Mouse (Mus musculus) intestine, embryonic 14.5 days (tissue): ENCODE results near the gene Gm37240. TPM values are rescaled to one million over a fixed set of nuclear protein-coding genes. Genes with fewer than 3 reads are reported as not detected.

Experiments
- ATAC-seq: fragments of 200-750 bp; cut with Nextera tagmentation; replicated peaks from 2 replicates; pipeline ENCODE4 v1.8.0; 2017; ENCODE audit warnings: low read depth, moderate number of reproducible peaks, moderate TSS enrichment, moderate library complexity; ENCODE audit not compliant: low FRiP score, low TSS enrichment
- DNase-seq: peaks from one replicate; pipeline ENCODE4 v3.0.0-alpha.2; 2018; ENCODE audit warnings: low spot score
- H3K27ac ChIP-seq: fragments of 300-500 bp; sonication (generic); 2 replicates; pipeline ENCODE4 v1.5.1; 2014; ENCODE audit warnings: low read depth, mild to moderate bottlenecking, control low read depth
- H3K27me3 ChIP-seq: fragments of 300-500 bp; sonication (generic); replicated peaks from 2 replicates; pipeline ENCODE4 v1.6.1; 2014; ENCODE audit warnings: low read length, control low read depth; ENCODE audit not compliant: control insufficient read depth, insufficient read depth
- H3K36me3 ChIP-seq: fragments of 300-500 bp; sonication (generic); 2 replicates; pipeline ENCODE4 v1.6.1; 2014; ENCODE audit warnings: low read length, control low read depth; ENCODE audit not compliant: control insufficient read depth, insufficient read depth
- H3K4me1 ChIP-seq: fragments of 300-500 bp; sonication (generic); replicated peaks from 2 replicates; pipeline ENCODE4 v1.6.1; 2014; ENCODE audit warnings: low read length, control low read depth, mixed read lengths; ENCODE audit not compliant: control insufficient read depth, insufficient read depth
- H3K4me2 ChIP-seq: fragments of 300-500 bp; sonication (generic); 2 replicates; pipeline ENCODE4 v1.6.1; 2014; ENCODE audit warnings: low read length
- H3K4me3 ChIP-seq: fragments of 300-500 bp; sonication (generic); 2 replicates; pipeline ENCODE4 v1.5.1; 2014; ENCODE audit warnings: low read depth, low read length, control low read depth, mixed read lengths
- H3K9ac ChIP-seq: fragments of 300-500 bp; sonication (generic); 2 replicates; pipeline ENCODE4 v1.6.1; 2014; ENCODE audit warnings: mild to moderate bottlenecking, low read length
- H3K9me3 ChIP-seq: fragments of 300-500 bp; sonication (generic); 2 replicates; pipeline ENCODE4 v1.6.1; 2016; ENCODE audit warnings: low read length, control low read depth; ENCODE audit not compliant: control insufficient read depth
- WGBS: fragments of 180-500 bp; shearing (Covaris S2); extraction: QIAGEN DNeasy Blood & Tissue Kit; methylation state at CpG from one replicate; pipeline ENCODE4 v1.1.7; 2014; 5-methylcytosine and 5-hydroxymethylcytosine counted together
- polyA plus RNA-seq: library from polyadenylated mRNA; unstranded; fragments of >200 nt; fragmentation: Nextera tagmentation; extraction: Ambion mirVana; gene quantifications from 2 replicates; pipeline ENCODE4 v1.2.1, GENCODE M21; 2014

Gene Gm37240
- polyA plus RNA-seq, 1 experiment from 2014 or later: 5.3 TPM

DNA sequence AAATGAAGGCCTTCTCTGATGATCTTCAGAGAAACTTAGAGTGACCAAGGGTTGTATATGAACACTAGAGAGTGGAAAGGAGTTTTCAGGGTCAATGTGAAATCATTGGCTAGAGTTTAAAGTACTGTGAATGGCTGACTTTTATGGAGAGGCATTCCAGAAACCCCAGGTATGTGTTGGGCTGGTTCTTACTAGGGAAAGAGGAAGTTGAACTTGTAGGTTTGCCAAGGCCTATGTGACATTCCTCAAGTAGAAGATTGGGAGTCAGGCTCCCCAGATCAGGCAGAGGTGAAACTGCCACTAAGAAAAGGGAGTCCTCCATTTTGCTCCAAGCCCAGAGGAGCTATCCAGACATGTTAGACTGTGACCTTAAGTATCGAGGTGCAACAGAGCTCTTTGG lies 858.2 kb downstream of the Gm37240 start:
- ATAC-seq: no peak
- no peak overlapping the region for H3K4me2 ChIP-seq
- 88% methylated on average over 1 of the region's 1 CpGs for WGBS

DNA sequence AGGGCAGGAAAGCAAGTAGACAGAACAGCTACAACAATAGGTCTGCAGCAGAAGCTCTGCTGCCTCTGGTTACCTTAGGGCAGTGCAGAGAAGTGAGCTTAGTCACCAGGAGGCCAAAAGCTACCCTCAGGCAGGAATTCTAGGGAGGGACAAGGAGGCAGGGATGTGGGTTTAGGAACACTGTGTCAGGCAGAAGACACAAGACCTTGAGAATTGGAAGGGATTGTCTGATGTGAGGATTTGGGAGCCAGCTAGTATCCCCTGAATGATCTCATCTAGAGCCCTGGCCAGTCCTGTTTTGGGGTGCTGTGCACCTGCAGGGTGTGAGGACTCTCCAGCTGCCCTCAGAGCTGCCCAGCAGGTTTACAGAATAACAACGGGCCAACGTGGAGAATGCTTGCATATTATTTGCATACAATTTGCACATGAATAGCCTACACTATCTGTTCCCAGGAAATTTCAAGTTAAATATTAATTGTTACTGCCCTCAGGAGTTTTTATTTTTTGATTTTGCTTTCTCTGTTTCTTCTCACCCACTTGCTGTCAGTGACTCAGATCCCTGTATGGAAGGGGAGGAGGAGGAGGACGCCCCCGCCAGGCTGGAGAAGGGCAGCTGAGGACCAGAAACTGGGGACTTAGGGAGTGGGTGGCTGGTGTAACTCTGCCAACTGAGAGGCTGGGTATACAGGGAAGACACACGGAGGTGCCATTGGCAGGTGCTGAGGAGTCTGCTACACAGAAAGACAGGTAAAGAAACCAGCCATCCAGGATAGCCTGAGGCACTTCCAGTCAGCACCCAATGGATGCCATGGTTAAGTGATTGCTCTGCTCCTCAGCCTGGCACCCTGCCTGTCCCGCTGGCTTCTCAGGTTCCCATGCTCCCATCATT lies 862.3 kb downstream of the Gm37240 start:
- 29% methylated on average over 6 of the region's 6 CpGs for WGBS
- no peak overlapping the region for H3K27ac ChIP-seq

More for the DNA sequence above, 858.2 kb downstream of the Gm37240 start:
- H3K27ac ChIP-seq: no peak overlapping the region
- H3K9ac ChIP-seq: no peak overlapping the region
- no peak for DNase-seq
- no peaks in the 10 kb centered on the region for H3K36me3 ChIP-seq
- no peaks in the 10 kb centered on the region for H3K27me3 ChIP-seq
- no peaks in the 10 kb centered on the region for H3K4me1 ChIP-seq
- H3K9me3 ChIP-seq: peaks cover 3% of the 10 kb centered on the region; the same call in 1 of the 2 replicates
- no peak overlapping the region for H3K4me3 ChIP-seq

GRCm38 (mm10) chr3:85024237-85024636 lies 863.1 kb downstream of the Gm37240 start:
- Histone ChIP-seq H3K27ac (no peak overlapping the region), H3K4me3 (no peak overlapping the region), H3K9ac (no peak overlapping the region), H3K9me3 (no peaks in the 10 kb centered on the region), H3K4me2 (no peak overlapping the region), H3K27me3 (no peaks in the 10 kb centered on the region), H3K4me1 (no peaks in the 10 kb centered on the region), H3K36me3 (no peaks in the 10 kb centered on the region)
- no peak for DNase-seq
- 78% methylated on average over 2 of the region's 2 CpGs for WGBS
- ATAC-seq: no peak

More for the DNA sequence above, 862.3 kb downstream of the Gm37240 start:
- H3K4me1 ChIP-seq: no peaks in the 10 kb centered on the region
- ATAC-seq: no peak
- no peaks in the 10 kb centered on the region for H3K9me3 ChIP-seq
- H3K4me2 ChIP-seq: no peak overlapping the region
- no peak overlapping the region for H3K9ac ChIP-seq
- no peaks in the 10 kb centered on the region for H3K27me3 ChIP-seq
- DNase-seq: no peak
- no peaks in the 10 kb centered on the region for H3K36me3 ChIP-seq
- H3K4me3 ChIP-seq: no peak overlapping the region

DNA sequence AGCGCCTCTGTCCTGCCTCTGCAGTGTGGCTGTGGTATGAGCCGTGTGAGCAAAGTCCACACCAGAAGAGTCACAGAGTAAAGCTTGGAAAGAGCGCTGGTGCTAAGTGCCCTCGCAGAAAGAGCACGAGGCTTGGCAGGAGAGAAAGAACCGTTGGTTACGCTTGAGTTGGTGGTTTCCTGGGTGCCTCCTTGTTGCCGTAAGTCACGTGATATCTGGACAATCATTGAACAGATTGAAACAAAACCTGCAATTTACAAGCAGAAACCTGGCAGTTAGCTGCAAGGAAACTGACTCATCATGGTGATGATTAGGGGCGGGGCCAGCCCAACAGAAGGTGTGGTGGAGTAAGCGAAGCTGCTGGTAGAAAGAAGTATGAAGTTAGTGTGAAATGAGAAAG lies 864.5 kb downstream of the Gm37240 start:
- ATAC-seq (no peak), DNase-seq (no peak)
- Histone ChIP-seq H3K27me3 (no peaks in the 10 kb centered on the region), H3K36me3 (no peaks in the 10 kb centered on the region), H3K27ac (no peak overlapping the region), H3K9ac (no peak overlapping the region), H3K4me2 (no peak overlapping the region), H3K4me1 (no peaks in the 10 kb centered on the region), H3K4me3 (no peak overlapping the region), H3K9me3 (no peaks in the 10 kb centered on the region)
- 73% methylated on average over 11 of the region's 11 CpGs for WGBS

DNA sequence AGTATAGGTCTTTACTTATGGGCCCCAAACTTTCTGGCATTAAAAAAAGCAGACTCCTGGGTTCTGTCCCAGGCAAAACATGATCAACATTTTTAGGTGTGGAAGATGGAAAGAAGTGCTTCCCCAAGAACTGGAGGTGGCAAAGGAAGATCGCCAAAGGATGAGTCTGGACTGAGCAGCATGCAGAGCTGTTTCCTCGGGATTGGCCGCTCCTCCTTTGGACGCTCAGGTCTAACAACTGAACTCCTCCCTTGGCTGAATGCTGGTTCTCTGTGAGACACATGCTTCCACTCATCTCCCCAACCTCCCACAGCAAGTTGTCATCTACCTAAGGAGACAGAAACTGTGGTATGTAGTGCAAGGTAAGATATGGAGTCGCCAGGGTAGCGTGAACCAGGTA lies 865.5 kb downstream of the Gm37240 start:
- Histone ChIP-seq H3K27ac (no peak overlapping the region), H3K9me3 (no peaks in the 10 kb centered on the region), H3K27me3 (no peaks in the 10 kb centered on the region), H3K36me3 (no peaks in the 10 kb centered on the region), H3K9ac (no peak overlapping the region), H3K4me2 (no peak overlapping the region), H3K4me3 (no peak overlapping the region), H3K4me1 (no peaks in the 10 kb centered on the region)
- no peak for DNase-seq
- no peak for ATAC-seq
- 95% methylated on average over 6 of the region's 6 CpGs for WGBS

GRCm38 (mm10) chr3:85020137-85020536 lies 867.2 kb downstream of the Gm37240 start:
- Histone ChIP-seq H3K4me2 (no peak overlapping the region), H3K9me3 (no peaks in the 10 kb centered on the region), H3K4me1 (no peaks in the 10 kb centered on the region), H3K27me3 (no peaks in the 10 kb centered on the region), H3K27ac (no peak overlapping the region), H3K9ac (no peak overlapping the region), H3K36me3 (no peaks in the 10 kb centered on the region), H3K4me3 (no peak overlapping the region)
- ATAC-seq: no peak
- no peak for DNase-seq

- Histone ChIP-seq H3K36me3 (no peaks in the 10 kb centered on the region), H3K4me1 (no peaks in the 10 kb centered on the region), H3K27ac (no peak overlapping the region), H3K4me2 (no peak overlapping the region), H3K9ac (no peak overlapping the region), H3K4me3 (no peak overlapping the region), H3K27me3 (no peaks in the 10 kb centered on the region), H3K9me3 (no peaks in the 10 kb centered on the region)
- ATAC-seq (no peak), DNase-seq (no peak)
- WGBS: 43% methylated on average over 9 of the region's 9 CpGs
These were observed 871.7 kb downstream of the Gm37240 start for GRCm38 (mm10) chr3:85015667-85016066.

- Histone ChIP-seq H3K4me1 (no peaks in the 10 kb centered on the region), H3K9ac (no peak overlapping the region), H3K9me3 (no peaks in the 10 kb centered on the region), H3K27ac (no peak overlapping the region), H3K4me2 (no peak overlapping the region), H3K27me3 (no peaks in the 10 kb centered on the region), H3K4me3 (no peak overlapping the region), H3K36me3 (no peaks in the 10 kb centered on the region)
- ATAC-seq (no peak), DNase-seq (no peak)
- 82% methylated on average over 6 of the region's 6 CpGs for WGBS
These were observed 874.4 kb downstream of the Gm37240 start for GRCm38 (mm10) chr3:85012889-85013288.

DNA sequence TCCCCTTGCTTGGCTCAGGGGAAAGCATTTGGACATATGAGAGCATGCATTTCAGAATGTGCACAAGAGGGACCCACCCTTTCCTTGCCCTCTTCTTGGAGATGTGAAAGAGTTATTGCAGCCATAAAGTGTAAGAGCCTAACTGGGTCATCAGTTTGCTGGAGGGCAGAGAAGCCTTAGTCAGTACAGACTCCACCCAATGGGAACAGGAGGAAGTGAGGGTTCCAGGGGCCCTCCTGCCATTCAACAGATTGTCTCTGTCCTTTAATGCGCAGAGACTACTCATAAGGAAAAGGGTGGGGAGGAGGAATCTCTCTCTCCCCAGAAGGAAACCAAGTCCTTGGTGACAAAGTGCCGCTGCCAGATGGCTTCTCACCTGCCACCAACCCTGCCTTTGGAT lies 882.1 kb downstream of the Gm37240 start:
- ATAC-seq: no peak
- WGBS: 73% methylated on average over 2 of the region's 2 CpGs

More for the DNA sequence above, 882.1 kb downstream of the Gm37240 start:
- Histone ChIP-seq H3K4me2 (no peak overlapping the region), H3K27ac (no peak overlapping the region), H3K9me3 (no peaks in the 10 kb centered on the region), H3K36me3 (no peaks in the 10 kb centered on the region), H3K27me3 (no peaks in the 10 kb centered on the region), H3K4me3 (no peak overlapping the region), H3K9ac (no peak overlapping the region), H3K4me1 (no peaks in the 10 kb centered on the region)
- no peak for DNase-seq
